Mouse (Mus musculus) G1E (cell line): ENCODE results near the gene Slc41a1.

Experiments used
- CTCF ChIP-seq: IDR thresholded peaks from 2 replicates; pipeline ENCODE4 v1.5.1; 2012; ENCODE audit warnings: low read depth, low read length, inconsistent platforms, mixed read lengths
- GATA2 ChIP-seq: IDR thresholded peaks from 2 replicates; pipeline ENCODE4 v1.6.1; 2012; ENCODE audit warnings: low read depth, low read length, inconsistent platforms, borderline replicate concordance
- TAL1 ChIP-seq: conservative IDR thresholded peaks from 2 replicates; pipeline ENCODE4 v1.6.1; 2012; ENCODE audit warnings: low read depth, low read length, inconsistent platforms, mixed read lengths

- TF ChIP-seq CTCF (no peak), TAL1 (no peak), GATA2 (no peak)
Observed at GRCm38 (mm10) chr1:131795171-131795570, 32.1 kb upstream of the Slc41a1 start.
